Mouse (Mus musculus) midbrain, embryonic 12.5 days (tissue): Measurements from ENCODE around the gene Ptcd2. TPM values are rescaled to one million over a fixed set of nuclear protein-coding genes. Genes with fewer than 3 reads are reported as not detected.

Experiments used
- polyA plus RNA-seq: library from polyadenylated mRNA; unstranded; fragments of >200 nt; fragmentation: Nextera tagmentation; extraction: Ambion mirVana; gene quantifications from 2 replicates; pipeline ENCODE4 v1.2.1, GENCODE M21; 2016

The Ptcd2 gene
- polyA plus RNA-seq, 1 experiment from 2014 or later: 48.4 TPM

Other genes with a start within 250 kb of the Ptcd2 start
- 0.45 and 0.55 TPM in 2 replicates for gene Zfp366, start 159.9 kb downstream of the Ptcd2 start, polyA plus RNA-seq
- gene Mrps27, start 81 bp upstream of the Ptcd2 start, polyA plus RNA-seq: 46.7 and 49.3 TPM in 2 replicates
- gene Map1b, start 171.8 kb upstream of the Ptcd2 start, polyA plus RNA-seq: 1,345 and 1,353 TPM in 2 replicates